Mouse (Mus musculus): Measurements from ENCODE around the gene Rdh16f1.

- no peak for TF ChIP-seq RCOR1 (conservative IDR thresholded peaks at IDR 0.05; ENCODE audit: low read depth, low read length)
- TF ChIP-seq CTCF (conservative IDR thresholded peaks at IDR 0.05 in 1 of 2, IDR thresholded peaks at IDR 0.05 in 1 of 2; ENCODE audit: low read depth in 2 of 2, low read length in 2 of 2) = no peak
- no peak for TF ChIP-seq SIN3A (IDR thresholded peaks at IDR 0.05; ENCODE audit: low read length)
- no peak for TF ChIP-seq MYC (IDR thresholded peaks at IDR 0.05; ENCODE audit: low read depth, low read length)
- TF ChIP-seq ETS1 (conservative IDR thresholded peaks at IDR 0.05; ENCODE audit: low read depth, low read length) = no peak
- no peak for TF ChIP-seq ZC3H11A (IDR thresholded peaks at IDR 0.05; ENCODE audit: low read depth, low read length)
- no peak for TF ChIP-seq EP300 (IDR thresholded peaks at IDR 0.05; ENCODE audit: low read length)
- TF ChIP-seq SMC3 (IDR thresholded peaks at IDR 0.05; ENCODE audit: low read depth, low read length) = no peak
Measured at GRCm38 (mm10) chr10:127725136-127725535, 34.5 kb upstream of the Rdh16f1 start.

Measured in CH12.LX (cell line).